Mouse (Mus musculus) CH12F3 (cell line): ENCODE data around the gene Sdccag8.

Experiments
- in situ Hi-C: fragments of 300-500 bp; cut with MboI; formaldehyde crosslinking; loops from 2 replicates; pipeline ENCODE4 v1.14.3; 2020; ENCODE audit warnings: low sequenced_read_pairs

Gene Sdccag8

GRCm38 (mm10) chr1:176980140-176980539 is 165.7 kb downstream of the Sdccag8 start:
- in situ Hi-C loops = no loop called here

DNA sequence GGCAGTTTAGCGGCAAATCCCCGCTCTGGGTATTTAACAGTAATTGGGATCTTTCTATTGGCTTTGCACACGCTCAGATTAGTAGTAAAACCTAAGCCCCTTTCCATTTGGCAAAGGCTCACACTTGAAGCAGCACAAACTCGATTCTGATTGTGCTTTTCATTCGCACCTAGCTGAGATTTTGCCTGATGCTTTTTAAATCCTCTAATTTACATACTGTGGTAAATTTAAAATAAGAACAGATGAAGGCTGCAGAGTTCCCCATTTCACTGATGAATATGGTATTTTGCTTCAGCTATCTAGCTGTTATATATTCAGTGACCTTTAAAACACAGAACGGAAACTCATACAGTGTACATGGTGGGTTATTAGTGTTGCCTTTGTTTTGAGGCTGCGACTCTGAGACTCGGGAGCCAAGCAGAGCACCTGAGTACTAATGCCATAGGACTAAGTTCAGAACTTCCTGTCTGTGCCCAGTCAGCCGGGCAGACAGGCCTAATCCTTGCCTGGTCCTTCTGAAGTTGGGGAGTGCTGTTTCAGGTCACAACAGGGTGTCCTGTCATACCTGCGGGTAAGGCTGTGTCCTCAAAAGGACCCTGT is 166.4 kb downstream of the Sdccag8 start:
- in situ Hi-C loops = no loop called here

DNA sequence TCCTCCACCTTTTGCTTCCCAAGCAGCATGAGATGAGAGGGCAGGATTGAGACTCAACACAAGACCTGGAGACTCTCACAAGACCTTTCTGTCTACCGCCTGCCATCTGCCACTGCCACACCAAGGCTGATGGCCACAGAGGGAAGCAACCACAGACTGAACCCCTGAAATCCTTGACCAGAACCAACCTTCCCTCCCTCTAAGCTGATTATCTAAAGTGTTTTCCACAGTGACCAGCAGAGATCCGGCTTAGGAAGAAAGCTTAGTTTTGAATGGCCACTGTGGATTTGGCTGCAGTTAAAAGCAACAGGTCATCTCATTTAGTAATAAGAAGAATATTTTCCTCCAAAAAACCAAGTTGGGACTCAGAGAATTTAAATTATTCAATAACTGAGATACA is 167.1 kb downstream of the Sdccag8 start:
- in situ Hi-C loops = no loop called here

DNA sequence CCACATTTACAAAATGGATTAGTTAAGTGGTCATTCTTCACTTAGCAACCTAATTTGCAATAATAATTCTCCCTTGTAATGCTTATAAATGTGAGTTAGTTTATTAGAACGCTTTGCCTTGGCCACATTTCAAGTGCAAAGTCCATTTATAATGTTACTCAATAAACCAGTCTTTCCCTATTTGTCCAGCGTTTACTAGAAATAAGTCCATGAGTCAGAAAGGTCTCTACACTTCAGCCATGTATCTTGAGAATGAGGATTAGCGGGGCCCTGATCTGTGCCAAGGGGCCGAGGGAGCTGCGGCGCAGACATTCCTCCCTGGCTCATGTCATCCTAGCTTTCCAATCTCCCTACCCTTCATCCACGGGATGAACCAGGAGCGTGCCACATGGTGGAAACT is 168.2 kb downstream of the Sdccag8 start:
- in situ Hi-C loops = no loop called here

GRCm38 (mm10) chr1:176985691-176986090 is 171.2 kb downstream of the Sdccag8 start:
- in situ Hi-C loops = no loop called here

GRCm38 (mm10) chr1:176986275-176986674 is 171.8 kb downstream of the Sdccag8 start:
- in situ Hi-C loops = no loop called here

DNA sequence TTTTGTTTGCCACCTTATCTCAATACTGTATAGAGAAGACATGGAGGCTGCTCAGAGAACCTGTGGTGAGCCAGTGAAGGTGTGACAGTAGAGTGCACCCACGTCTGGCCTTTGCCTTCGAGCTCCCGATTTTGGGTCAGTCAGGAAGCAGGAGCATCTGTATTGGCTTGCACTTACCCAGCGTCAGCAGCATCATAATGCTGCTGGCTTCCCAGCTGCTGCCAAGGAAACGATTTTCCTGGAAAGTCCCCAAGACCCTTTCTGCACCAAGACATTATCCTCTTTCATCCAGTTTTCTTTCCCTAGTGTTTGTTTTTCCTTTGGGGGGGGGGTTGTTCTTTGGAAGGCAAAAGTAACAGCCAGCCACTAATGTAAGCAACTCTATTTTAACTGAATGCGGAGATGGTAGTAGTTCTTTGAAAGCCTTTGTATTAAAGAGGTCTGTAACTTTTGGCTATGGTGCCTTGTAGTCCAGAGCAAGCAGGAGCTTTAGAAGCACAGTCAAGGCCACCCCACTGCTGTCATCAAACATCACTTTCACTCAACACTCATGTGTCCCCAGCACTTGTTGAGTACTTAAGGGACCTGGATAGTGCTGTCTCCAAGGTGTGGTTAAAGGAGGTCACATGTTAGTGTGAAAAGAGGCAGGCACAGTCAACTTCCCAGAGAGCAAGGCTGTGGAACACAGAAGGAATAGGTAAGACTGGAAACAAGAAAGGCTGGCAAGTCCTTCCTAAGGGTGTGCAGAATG is 172.7 kb downstream of the Sdccag8 start:
- in situ Hi-C loops = no loop called here

DNA sequence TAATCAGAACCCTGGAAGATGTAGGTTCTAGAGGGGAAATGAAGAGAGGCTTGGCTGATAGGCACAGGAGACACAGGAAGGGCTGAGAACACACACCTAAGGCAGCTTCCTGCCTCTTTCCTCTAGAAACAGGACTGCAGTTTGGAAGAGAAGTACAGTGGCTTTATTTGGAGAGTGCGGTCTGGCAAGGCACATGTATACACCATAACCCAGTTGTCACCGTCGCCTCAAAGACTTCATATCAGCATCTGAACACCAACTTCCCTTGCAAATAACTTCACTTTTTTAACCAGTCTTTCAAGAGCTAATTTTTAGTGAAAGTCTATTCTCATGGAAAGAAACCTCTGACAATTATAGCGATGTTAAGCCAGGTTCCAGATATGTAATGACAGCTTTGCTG is 177.0 kb downstream of the Sdccag8 start:
- in situ Hi-C loops = no loop called here

DNA sequence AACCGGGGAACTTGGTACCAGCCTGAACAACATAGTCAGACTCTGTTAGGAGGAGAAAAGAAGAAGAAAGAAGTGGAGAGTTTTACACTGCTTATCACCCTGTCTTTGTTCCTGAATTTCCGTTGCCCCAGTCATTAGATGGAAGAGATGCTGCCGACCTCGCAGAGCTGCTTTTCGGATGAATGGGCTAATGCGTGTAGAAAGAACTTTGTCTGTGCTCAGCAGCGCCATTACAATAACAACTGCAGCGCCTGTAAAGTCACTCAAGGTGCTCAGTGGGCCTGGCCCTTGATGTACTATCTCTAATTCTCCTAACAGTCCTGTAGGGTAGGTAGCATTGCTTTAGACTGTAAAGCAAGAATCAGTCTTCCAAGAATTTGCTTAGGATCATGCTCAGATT is 178.1 kb downstream of the Sdccag8 start:
- in situ Hi-C loops = no loop called here

GRCm38 (mm10) chr1:176993141-176994010 is 178.9 kb downstream of the Sdccag8 start:
- in situ Hi-C loops = no loop called here

GRCm38 (mm10) chr1:176994087-176994486 is 179.6 kb downstream of the Sdccag8 start:
- in situ Hi-C loops = no loop called here

DNA sequence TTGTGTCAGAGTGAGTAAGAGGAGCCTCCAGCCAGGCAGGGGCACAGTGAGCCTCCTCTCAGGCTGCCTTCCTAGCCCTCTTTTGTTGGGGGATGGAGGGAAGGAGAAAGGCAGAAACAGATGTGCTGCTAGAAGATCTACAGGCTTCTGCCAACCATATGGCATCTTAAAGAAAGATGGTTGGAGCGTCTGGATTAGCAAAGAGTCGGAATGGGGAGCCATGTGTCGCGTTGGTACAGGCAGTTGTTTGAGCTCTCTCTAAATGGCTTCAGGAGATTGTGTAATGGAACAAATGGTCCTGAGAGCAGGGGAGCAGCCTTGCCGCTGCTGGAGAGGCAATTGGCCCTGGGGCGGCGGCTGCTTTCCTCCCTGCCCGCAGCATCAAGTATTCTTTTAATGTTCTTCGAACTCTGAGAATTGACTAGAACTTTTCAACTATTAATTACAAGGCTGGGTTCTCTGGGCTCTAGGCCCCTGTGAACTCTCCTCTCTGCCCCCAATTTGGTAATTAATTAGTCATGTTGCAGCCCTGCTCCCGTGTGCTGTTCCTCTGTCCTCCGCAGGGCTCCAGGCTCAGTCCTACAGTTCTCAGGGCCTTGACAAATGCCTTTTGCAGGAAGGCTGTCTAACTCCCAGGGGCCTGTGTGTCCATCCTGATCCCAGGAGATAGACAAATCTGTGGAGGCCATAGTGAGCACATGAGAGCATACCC is 180.4 kb downstream of the Sdccag8 start:
- in situ Hi-C loops = no loop called here

DNA sequence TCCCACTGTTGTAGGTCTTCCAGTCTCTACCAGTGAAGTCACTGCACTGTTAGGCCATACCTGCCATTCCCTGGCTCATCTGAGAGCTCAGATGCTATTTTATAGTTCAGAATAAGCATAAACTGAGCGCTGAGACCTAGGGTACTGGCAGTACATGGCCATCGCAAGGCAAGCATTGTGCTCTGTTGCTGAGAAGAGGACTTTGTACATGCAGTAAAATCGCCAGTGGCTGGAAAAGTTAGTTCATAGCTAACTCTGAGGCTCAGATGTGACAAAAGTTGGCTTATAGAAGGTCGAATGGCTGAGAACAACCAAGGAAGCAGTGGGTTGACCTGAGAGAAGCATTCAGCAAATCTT is 180.9 kb downstream of the Sdccag8 start:
- in situ Hi-C loops = no loop called here

GRCm38 (mm10) chr1:176996166-176996565 is 181.7 kb downstream of the Sdccag8 start:
- in situ Hi-C loops = no loop called here

DNA sequence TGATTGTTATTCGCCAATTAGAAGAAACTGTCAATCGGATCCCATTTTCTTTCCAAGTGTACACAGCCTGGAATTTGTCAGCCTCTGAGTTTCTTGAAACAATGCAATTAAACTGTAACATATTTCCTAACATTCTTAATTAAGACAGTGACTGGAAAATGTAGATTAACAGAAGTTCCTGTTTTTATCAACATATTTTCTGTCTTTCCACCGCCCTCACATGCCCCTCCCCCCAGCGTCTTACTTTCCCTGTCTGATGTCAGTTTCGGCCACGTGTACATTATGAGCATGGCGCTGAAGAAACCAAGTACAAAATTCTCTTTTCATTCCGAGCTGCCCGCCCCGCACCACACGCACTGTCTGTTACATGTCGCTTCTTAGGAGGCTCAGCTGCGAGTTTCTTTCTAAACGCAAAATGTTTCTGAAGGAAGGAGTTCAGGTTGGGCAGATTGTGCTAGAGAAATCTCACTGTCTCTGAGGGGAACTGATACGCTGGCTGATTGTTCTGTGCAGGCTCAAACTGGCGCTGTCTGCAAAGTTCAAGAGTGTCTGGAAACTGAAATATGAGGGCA is 182.3 kb downstream of the Sdccag8 start:
- in situ Hi-C loops = no loop called here

DNA sequence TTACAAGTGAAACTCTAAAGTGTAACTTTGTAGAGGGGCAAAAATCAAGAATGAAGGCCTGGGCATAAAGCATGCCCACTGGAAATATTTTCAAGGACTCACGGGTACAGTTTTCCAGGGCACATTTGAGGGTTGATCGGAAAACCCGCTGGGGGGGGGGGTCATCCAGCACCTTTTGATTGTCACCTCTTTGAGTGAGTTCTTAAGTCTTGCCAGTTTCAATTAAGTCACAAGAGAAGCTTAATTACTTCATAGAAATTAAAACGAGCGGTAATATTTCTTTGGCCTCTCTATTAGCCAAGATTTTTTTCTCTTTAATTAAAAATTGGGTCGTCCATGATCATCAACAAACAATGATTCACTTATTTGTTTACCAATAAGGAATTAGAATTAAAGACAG is 182.8 kb downstream of the Sdccag8 start:
- in situ Hi-C loops = no loop called here

DNA sequence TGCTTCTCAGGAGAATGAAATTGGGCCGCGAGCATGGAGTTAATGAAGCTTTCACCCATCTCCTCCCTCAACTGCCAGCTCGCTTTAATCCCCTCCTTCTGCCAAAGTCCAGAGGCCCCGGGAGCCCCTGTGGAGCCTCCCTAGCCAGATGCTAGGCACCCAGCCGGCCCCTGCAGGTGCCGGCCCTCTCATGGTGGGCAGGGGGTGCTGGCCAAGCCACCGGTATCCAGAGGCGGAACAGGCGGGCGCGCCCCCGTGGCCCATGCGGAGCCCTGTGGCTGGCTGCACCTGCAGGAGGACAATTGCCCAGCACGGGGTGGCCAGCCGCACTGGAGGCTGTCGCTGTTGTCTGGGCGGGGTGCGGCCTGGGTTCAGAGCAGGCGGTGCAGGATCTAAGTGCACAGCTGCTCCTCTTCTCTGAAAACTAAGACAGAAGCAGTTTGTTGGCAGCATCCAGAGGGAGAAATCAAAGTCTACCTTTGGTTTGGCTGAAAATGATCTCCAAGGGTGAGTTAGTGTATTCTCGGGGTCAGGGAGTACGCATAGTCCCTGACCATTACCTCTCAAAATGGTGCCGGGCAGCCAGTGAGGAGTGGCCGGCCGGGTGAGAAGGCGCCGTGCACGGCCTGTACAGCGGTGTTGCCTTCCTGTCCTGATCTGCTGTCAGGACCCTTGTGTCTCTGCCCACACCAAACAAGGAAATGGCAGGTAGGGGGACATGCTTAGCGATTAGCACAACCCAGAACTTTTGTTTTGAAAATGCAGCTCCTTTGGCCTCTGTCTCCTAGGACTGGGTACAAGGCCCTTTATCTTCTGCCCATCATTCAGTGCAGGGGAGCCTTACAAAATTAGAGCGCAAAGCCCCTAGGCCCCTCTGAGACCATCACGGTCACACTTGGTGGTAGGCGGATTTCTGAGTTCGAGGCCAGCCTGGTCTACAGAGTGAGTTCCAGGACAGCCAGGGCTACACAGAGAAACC is 183.5 kb downstream of the Sdccag8 start:
- in situ Hi-C loops = no loop called here

DNA sequence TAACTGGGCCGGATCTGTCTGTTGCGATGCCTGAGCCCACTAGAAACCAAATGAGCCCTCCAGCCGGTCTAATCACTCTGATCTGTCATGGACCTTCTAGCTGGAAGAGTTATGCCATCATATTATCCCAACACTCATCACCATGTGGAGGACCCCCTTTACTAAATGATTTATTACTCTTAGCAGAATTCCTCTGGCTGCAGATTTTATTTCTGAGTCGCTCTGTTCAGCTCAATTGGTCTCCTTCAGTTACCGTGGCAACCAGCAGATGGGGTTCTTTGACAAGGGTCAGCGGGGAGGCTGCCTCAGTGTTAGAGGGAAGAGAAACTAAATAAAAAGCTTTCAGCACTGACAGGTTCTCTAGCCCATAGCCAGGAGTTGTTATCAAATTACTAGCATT is 184.6 kb downstream of the Sdccag8 start:
- in situ Hi-C loops = no loop called here

- in situ Hi-C loops = no loop called here
Observed at GRCm38 (mm10) chr1:177002951-177003350, 188.5 kb downstream of the Sdccag8 start.
